ENCODE assay signal across 9 mouse cellular contexts in genomic region chr14:79677891-79678687, GRCm38 (mm10). TPM values are rescaled to one million over a fixed set of nuclear protein-coding genes. Genes with fewer than 3 reads are reported as not detected.
DNase-seq lines count a peak whose midpoint lies in the region; ATAC-seq and TF ChIP-seq lines count a peak whose summit lies in the region.
"Had no signal": no experiment of that assay in that cellular context is flagged by ENCODE, and none has a peak within 500 bp of the region (broad histone marks: within the 10 kb centered on the region; RNA-seq: fewer than 3 reads in every experiment).

No protein-coding gene starts in this region.

- H3K9ac ChIP-seq in heart, embryonic 15.5 days, result no peak overlapping the region
- no peak overlapping the region for H3K9ac ChIP-seq in heart, embryonic 11.5 days (ENCODE audit: low read depth, low read length)
- no peak overlapping the region; the same call in 1 of the 2 replicates for H3K9ac ChIP-seq in CH12.LX (ENCODE audit: insufficient read depth, low read depth)
- H3K9ac ChIP-seq in forebrain, embryonic 14.5 days (ENCODE audit: low read length), result no peak overlapping the region

- TF ChIP-seq CTCF in CH12.LX (conservative IDR thresholded peaks at IDR 0.05 in 1 of 2, IDR thresholded peaks at IDR 0.05 in 1 of 2; ENCODE audit: low read depth in 2 of 2, low read length in 2 of 2), result no peak

- H3K27ac ChIP-seq in heart, embryonic 15.5 days, result no peak overlapping the region
- H3K27ac ChIP-seq in heart, embryonic 11.5 days (ENCODE audit: low read depth, low read length), result no peak overlapping the region
- H3K27ac ChIP-seq in CH12.LX (ENCODE audit: insufficient read depth, low read depth), result no peak overlapping the region
- H3K27ac ChIP-seq in forebrain, embryonic 14.5 days (ENCODE audit: low read depth, low read length), result no peak overlapping the region

- 64% methylated on average over 14 of the region's 14 CpGs for WGBS in heart, embryonic 15.5 days
- 61% methylated on average over 14 of the region's 14 CpGs for WGBS in heart, embryonic 11.5 days (ENCODE audit: insufficient replicate concordance)
- WGBS in forebrain, embryonic 14.5 days, result 31% methylated on average over 14 of the region's 14 CpGs

- 0 out of 2 replicates have a peak overlapping the region, but pooled peaks have one; percentile 4 for H3K4me2 ChIP-seq in heart, embryonic 15.5 days
- no peak overlapping the region for H3K4me2 ChIP-seq in heart, embryonic 11.5 days
- peak overlapping the region; percentile 63; the same call in 1 of the 2 replicates for H3K4me2 ChIP-seq in CH12.LX (ENCODE audit: insufficient read depth, low read depth, poor library complexity, severe bottlenecking)
- 0 out of 2 replicates have a peak overlapping the region, but pooled peaks have one; percentile 10 for H3K4me2 ChIP-seq in forebrain, embryonic 14.5 days (ENCODE audit: low read length)

- no peaks in the 10 kb centered on the region for H3K27me3 ChIP-seq in heart, embryonic 15.5 days
- H3K27me3 ChIP-seq in heart, embryonic 11.5 days (ENCODE audit: control insufficient read depth, insufficient read depth, low read length), result no peaks in the 10 kb centered on the region
- H3K27me3 ChIP-seq in CH12.LX (replicated peaks), result no peaks in the 10 kb centered on the region
- H3K27me3 ChIP-seq in forebrain, embryonic 14.5 days (replicated peaks; ENCODE audit: control insufficient read depth, insufficient read depth, low read length), result no peaks in the 10 kb centered on the region

- in situ Hi-C loops in CH12.LX (cut with MboI; ENCODE audit: low pct_ligation_motif_present, low pct_unique_long_range_greater_than_20kb, low sequenced_read_pairs), result no loop called here

- H3K36me3 ChIP-seq in heart, embryonic 15.5 days, result no peaks in the 10 kb centered on the region
- no peaks in the 10 kb centered on the region for H3K36me3 ChIP-seq in heart, embryonic 11.5 days (ENCODE audit: control insufficient read depth, insufficient read depth, low read length)
- H3K36me3 ChIP-seq in CH12.LX (replicated peaks in 1 of 2; ENCODE audit: control insufficient read depth in 1 of 2, insufficient read depth in 1 of 2, low read length in 1 of 2), result no peaks in the 10 kb centered on the region
- H3K36me3 ChIP-seq in forebrain, embryonic 14.5 days (ENCODE audit: control insufficient read depth, insufficient read depth, low read length), result no peaks in the 10 kb centered on the region

- TF ChIP-seq RAD21 in CH12.LX (IDR thresholded peaks at IDR 0.05; ENCODE audit: low read depth, low read length), result no peak

- H3K4me3 ChIP-seq in heart, embryonic 15.5 days, result no peak overlapping the region
- H3K4me3 ChIP-seq in heart, embryonic 11.5 days (ENCODE audit: low read depth, low read length), result no peak overlapping the region
- no peak overlapping the region for H3K4me3 ChIP-seq in CH12.LX (replicated peaks in 1 of 3; ENCODE audit: low read depth in 2 of 3, low read length in 2 of 3, poor library complexity in 1 of 3)
- no peak overlapping the region for H3K4me3 ChIP-seq in forebrain, embryonic 14.5 days (ENCODE audit: low read depth, low read length)

- H3K9me3 ChIP-seq in heart, embryonic 15.5 days (replicated peaks), result no peaks in the 10 kb centered on the region
- H3K9me3 ChIP-seq in heart, embryonic 11.5 days (replicated peaks; ENCODE audit: control insufficient read depth, low read length), result no peaks in the 10 kb centered on the region
- no peaks in the 10 kb centered on the region for H3K9me3 ChIP-seq in CH12.LX (replicated peaks; ENCODE audit: low read length)
- H3K9me3 ChIP-seq in forebrain, embryonic 14.5 days (replicated peaks; ENCODE audit: control insufficient read depth, low read length), result no peaks in the 10 kb centered on the region

- H3K79me2 ChIP-seq in CH12.LX (replicated peaks; ENCODE audit: control insufficient read depth, extremely low read depth, insufficient read depth, poor library complexity, severe bottlenecking), result no peaks in the 10 kb centered on the region

- H3K4me1 ChIP-seq in heart, embryonic 15.5 days (replicated peaks), result peaks cover 8% of the 10 kb centered on the region; the same call in 1 of the 2 replicates
- no peaks in the 10 kb centered on the region for H3K4me1 ChIP-seq in heart, embryonic 11.5 days (ENCODE audit: control insufficient read depth, insufficient read depth, low read length)
- H3K4me1 ChIP-seq in CH12.LX (ENCODE audit: control insufficient read depth in 1 of 2, insufficient read depth in 2 of 2), result peaks cover 1 to 3% of the 10 kb centered on the region in 2 experiments; a peak in 2 of 4 replicates
- H3K4me1 ChIP-seq in forebrain, embryonic 14.5 days (ENCODE audit: control insufficient read depth, insufficient read depth, low read length), result peaks cover 10% of the 10 kb centered on the region; the same call in 1 of the 2 replicates

- ATAC-seq in heart, embryonic 15.5 days (replicated peaks; ENCODE audit: insufficient number of reproducible peaks, insufficient read depth, low FRiP score, low read depth), result no peak
- ATAC-seq in heart, embryonic 11.5 days (replicated peaks; ENCODE audit: insufficient number of reproducible peaks, low FRiP score, low TSS enrichment), result no peak
- ATAC-seq in forebrain, embryonic 14.5 days, result no peak
- ATAC-seq in inflammation-experienced regulatory T-cells, adult 6 months, result no peak

- TF ChIP-seq EP300 in CH12.LX (IDR thresholded peaks at IDR 0.05; ENCODE audit: low read length), result no peak

- peak; percentile 15 for DNase-seq in cerebellum, adult 9-10 months
- no peak for DNase-seq in cerebellum, adult 8-10 months
- no peak for DNase-seq in CH12.LX (ENCODE audit: extremely low read depth)
- DNase-seq in forebrain, embryonic 14.5 days (ENCODE audit: low spot score), result no peak
- no peak for DNase-seq in Muller cell, postnatal 12 days (ENCODE audit: inconsistent ontology term)
- DNase-seq: gastrocnemius, postnatal 10 days had no signal

- TF ChIP-seq POLR2A in CH12.LX (IDR thresholded peaks at IDR 0.05; ENCODE audit: low read depth, low read length), result no peak

- dilution Hi-C loops in CH12.LX (cut with MboI; ENCODE audit: extremely low pct_ligation_motif_present, extremely low pct_unique_long_range_greater_than_20kb, low sequenced_read_pairs), result no loop called here

TF ChIP-seq in CH12.LX, 34 proteins besides CTCF, POLR2A, EP300 and RAD21:
- TF ChIP-seq MEF2A (IDR thresholded peaks at IDR 0.05; ENCODE audit: borderline replicate concordance, low read depth, low read length) (0 out of 2 replicates have a peak, but pooled peaks have one; percentile 19), MAZ (IDR thresholded peaks at IDR 0.05; ENCODE audit: low read depth, low read length) (no peak), ZMIZ1 (IDR thresholded peaks at IDR 0.05; ENCODE audit: low read depth, low read length) (no peak)
TF ChIP-seq in CH12.LX: peak in this region for 1.

RNA-seq across cellular contexts. Expression of gene Cnmd, which starts 16.1 kb away (rescaled TPM):
- polyA plus RNA-seq in heart, embryonic 15.5 days (2015; fragmentation: Nextera tagmentation; extraction: Ambion mirVana), result 3.5 and 12.1 TPM in 2 replicates
- 0.30 and 1.2 TPM in 2 replicates for polyA plus RNA-seq in heart, embryonic 11.5 days (2014; fragmentation: Nextera tagmentation; extraction: Ambion mirVana)
- total RNA-seq in CH12.LX (2012; rRNA removed), result not detected in 2 replicates
- total RNA-seq in CH12.LX (2014; rRNA removed), result not detected in 2 replicates
- polyA plus RNA-seq in CH12.LX (2012; ENCODE audit: insufficient read length, low read depth), result not detected in 2 replicates
- 1.5 and 2.2 TPM in 2 replicates for polyA plus RNA-seq in forebrain, embryonic 14.5 days (2014; fragmentation: Nextera tagmentation; extraction: Ambion mirVana)
- polyA plus RNA-seq in inflammation-experienced regulatory T-cells, adult 6 months (2017; shearing (Covaris generic)), result not detected
